Mouse (Mus musculus) forebrain, embryonic 11.5 days (tissue): ENCODE data around the gene E330009J07Rik. TPM values are rescaled to one million over a fixed set of nuclear protein-coding genes. Genes with fewer than 3 reads are reported as not detected.
A peak's percentile ranks its signal among the peaks of the same experiment; 100 is the strongest.

ENCODE experiments used
- ATAC-seq: fragments of 200-750 bp; cut with Nextera tagmentation; replicated peaks from 2 replicates; pipeline ENCODE4 v1.8.0; 2017; ENCODE audit warnings: moderate TSS enrichment; ENCODE audit not compliant: low FRiP score
- DNase-seq: peaks from one replicate; pipeline ENCODE4 v3.0.0-alpha.2; 2017; ENCODE audit warnings: low spot score
- H3K27ac ChIP-seq: fragments of 300-500 bp; sonication (generic); 2 replicates; pipeline ENCODE4 v1.5.1; 2014; ENCODE audit warnings: low read depth, low read length
- H3K27me3 ChIP-seq: fragments of 300-500 bp; sonication (generic); 2 replicates; pipeline ENCODE4 v1.6.1; 2014; ENCODE audit warnings: mild to moderate bottlenecking, low read length, mixed read lengths; ENCODE audit not compliant: control insufficient read depth, insufficient read depth
- H3K36me3 ChIP-seq: fragments of 300-500 bp; sonication (generic); 2 replicates; pipeline ENCODE4 v1.6.1; 2014; ENCODE audit warnings: mild to moderate bottlenecking, low read length, moderate library complexity, mixed read lengths; ENCODE audit not compliant: control insufficient read depth, insufficient read depth
- H3K4me1 ChIP-seq: fragments of 300-500 bp; sonication (generic); replicated peaks from 2 replicates; pipeline ENCODE4 v1.6.1; 2014; ENCODE audit warnings: low read length, mixed read lengths; ENCODE audit not compliant: control insufficient read depth, insufficient read depth
- H3K4me2 ChIP-seq: fragments of 300-500 bp; sonication (generic); 2 replicates; pipeline ENCODE4 v1.6.1; 2014; ENCODE audit warnings: low read depth, mild to moderate bottlenecking, low read length, moderate library complexity, mixed read lengths; ENCODE audit not compliant: severe bottlenecking
- H3K4me3 ChIP-seq: fragments of 300-500 bp; sonication (generic); 2 replicates; pipeline ENCODE4 v1.5.1; 2014; ENCODE audit warnings: low read depth, low read length
- H3K9ac ChIP-seq: fragments of 300-500 bp; sonication (generic); 2 replicates; pipeline ENCODE4 v1.6.1; 2014; ENCODE audit warnings: low read length
- H3K9me3 ChIP-seq: fragments of 300-500 bp; sonication (generic); 2 replicates; pipeline ENCODE4 v1.6.1; 2016; ENCODE audit warnings: low read length, mixed read lengths; ENCODE audit not compliant: control insufficient read depth
- WGBS: fragments of 180-500 bp; shearing (Covaris S2); extraction: QIAGEN DNeasy Blood & Tissue Kit; methylation state at CpG from one replicate; pipeline ENCODE4 v1.1.7; 2014; 5-methylcytosine and 5-hydroxymethylcytosine counted together
- polyA plus RNA-seq: library from polyadenylated mRNA; unstranded; fragments of >200 nt; fragmentation: Nextera tagmentation; extraction: Ambion mirVana; gene quantifications from 2 replicates; pipeline ENCODE4 v1.2.1, GENCODE M21; 2014

E330009J07Rik gene
- polyA plus RNA-seq, 1 experiment from 2014 or later = 19.9 TPM

DNA sequence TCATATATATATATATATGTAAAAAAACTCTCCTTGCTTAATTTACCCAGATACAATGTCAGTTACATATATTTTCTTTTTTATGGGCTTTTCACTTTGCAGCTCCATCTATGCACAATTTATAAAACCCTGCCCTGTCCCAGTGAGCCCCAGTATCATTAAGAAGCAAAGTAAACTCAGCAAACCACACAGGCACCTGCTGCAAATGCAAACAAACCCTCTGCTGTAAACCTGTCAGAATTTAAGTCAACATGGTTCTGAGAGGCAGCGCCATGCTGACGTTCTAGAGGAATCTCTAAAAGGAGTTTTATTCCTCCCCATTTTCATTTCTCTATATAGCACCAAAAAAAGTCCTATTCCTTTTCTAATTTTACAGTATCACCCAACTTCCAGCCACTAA is 33.9 kb downstream of the E330009J07Rik start:
- WGBS = 93% methylated on average over 2 of the region's 2 CpGs
- Histone ChIP-seq H3K4me1 (no peaks in the 10 kb centered on the region), H3K9me3 (no peaks in the 10 kb centered on the region), H3K4me2 (no peak overlapping the region), H3K9ac (no peak overlapping the region), H3K27me3 (no peaks in the 10 kb centered on the region), H3K27ac (no peak overlapping the region), H3K36me3 (no peaks in the 10 kb centered on the region; the same call in 1 of the 2 replicates), H3K4me3 (no peak overlapping the region)
- ATAC-seq = no peak
- DNase-seq = no peak

DNA sequence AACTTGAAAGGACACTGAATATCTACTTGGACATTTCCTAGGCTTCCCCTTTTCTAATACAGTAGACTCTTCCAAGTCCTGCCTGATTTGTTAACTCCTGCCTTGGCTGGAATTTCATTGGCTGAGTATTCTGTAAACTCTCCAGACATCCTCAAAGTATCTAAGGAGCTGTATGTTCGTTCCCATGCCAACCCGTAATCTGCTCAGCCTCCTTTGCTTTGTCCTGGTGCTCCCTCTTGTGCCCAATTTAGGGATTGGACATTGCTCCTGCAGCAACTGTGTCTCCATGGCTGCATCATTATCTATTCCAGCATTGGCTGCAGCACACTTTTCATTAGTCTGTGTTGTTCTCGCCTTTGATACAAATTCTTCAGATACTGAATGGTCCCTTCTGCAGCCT is 42.7 kb downstream of the E330009J07Rik start:
- Histone ChIP-seq H3K27me3 (no peaks in the 10 kb centered on the region), H3K4me1 (no peaks in the 10 kb centered on the region), H3K9me3 (no peaks in the 10 kb centered on the region), H3K4me2 (no peak overlapping the region), H3K4me3 (no peak overlapping the region), H3K36me3 (no peaks in the 10 kb centered on the region), H3K27ac (no peak overlapping the region), H3K9ac (no peak overlapping the region)
- peak; percentile 94 for ATAC-seq
- DNase-seq = peak; percentile 81
- WGBS = 22% methylated on average over 3 of the region's 3 CpGs

DNA sequence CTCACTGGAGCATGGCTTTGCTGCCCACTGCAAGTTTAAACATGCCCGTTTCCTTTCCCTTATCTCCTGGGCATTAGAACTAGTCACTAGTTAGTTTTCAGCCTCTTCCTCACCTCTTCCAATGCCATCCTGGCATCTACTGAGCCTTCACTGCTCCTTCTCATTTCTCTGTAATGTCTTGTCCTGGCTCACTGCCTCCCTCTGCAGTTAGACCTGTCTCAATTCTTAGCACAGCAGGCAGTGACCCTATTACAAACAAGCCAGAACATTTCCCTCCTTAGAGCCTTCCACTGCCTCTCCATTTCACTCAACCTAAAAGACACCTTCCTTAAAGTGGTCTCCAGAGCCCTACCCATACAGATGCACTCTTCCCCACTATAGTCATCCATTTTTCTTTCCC is 45.0 kb downstream of the E330009J07Rik start:
- ATAC-seq (no peak), DNase-seq (no peak)
- no peaks in the 10 kb centered on the region for H3K9me3 ChIP-seq
- H3K36me3 ChIP-seq = no peaks in the 10 kb centered on the region; the same call in 1 of the 2 replicates
- H3K9ac ChIP-seq = no peak overlapping the region
- H3K4me2 ChIP-seq = no peak overlapping the region
- H3K27me3 ChIP-seq = no peaks in the 10 kb centered on the region
- H3K27ac ChIP-seq = no peak overlapping the region
- 88% methylated on average over 1 of the region's 1 CpGs for WGBS
- no peak overlapping the region for H3K4me3 ChIP-seq
- H3K4me1 ChIP-seq = no peaks in the 10 kb centered on the region

DNA sequence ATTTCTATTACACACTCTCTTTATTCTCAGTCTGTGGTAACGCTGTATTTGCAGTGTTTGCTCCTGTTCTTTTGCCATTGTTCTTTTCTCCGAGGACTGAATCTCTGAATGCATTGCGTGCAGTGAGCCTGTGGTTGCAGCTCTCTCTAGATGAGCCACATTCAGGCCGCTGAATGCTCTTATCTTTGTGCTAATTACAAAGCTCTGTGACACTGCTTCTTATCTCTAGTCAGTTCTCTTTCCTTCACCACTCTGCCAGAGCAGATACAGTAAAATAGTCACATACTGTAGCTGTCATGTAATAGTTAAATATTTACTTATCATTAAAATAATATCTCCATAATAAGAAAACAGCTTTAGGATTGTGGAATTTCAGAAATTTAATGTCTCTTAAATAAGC is 47.3 kb downstream of the E330009J07Rik start:
- H3K9me3 ChIP-seq = no peaks in the 10 kb centered on the region
- H3K9ac ChIP-seq = no peak overlapping the region
- H3K27me3 ChIP-seq = no peaks in the 10 kb centered on the region
- no peak overlapping the region for H3K4me3 ChIP-seq
- 79% methylated on average over 4 of the region's 4 CpGs for WGBS
- DNase-seq = no peak
- H3K27ac ChIP-seq = no peak overlapping the region
- no peak for ATAC-seq
- no peaks in the 10 kb centered on the region for H3K4me1 ChIP-seq
- H3K36me3 ChIP-seq = no peaks in the 10 kb centered on the region; the same call in 1 of the 2 replicates
- H3K4me2 ChIP-seq = no peak overlapping the region

DNA sequence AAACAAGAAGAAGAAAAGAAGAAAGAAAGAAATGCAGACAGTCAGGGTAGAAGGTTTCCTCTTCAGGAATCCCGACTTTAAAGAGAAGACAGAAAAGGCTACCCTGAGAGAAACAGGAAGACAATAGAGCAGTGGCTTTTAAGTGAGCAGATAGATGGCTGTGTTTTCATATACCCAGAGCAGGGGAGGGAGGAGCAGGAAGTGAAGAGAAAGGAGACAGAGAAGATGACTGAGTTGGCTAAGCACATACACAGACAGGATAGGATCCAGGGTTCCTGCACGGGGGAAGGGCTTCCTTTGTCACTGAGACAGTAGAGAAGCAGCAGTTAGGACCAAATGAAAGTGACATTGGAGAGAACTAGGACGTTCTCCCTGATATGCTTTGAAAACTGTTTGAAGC is 50.3 kb downstream of the E330009J07Rik start:
- H3K4me1 ChIP-seq = no peaks in the 10 kb centered on the region
- no peak overlapping the region for H3K9ac ChIP-seq
- no peak for DNase-seq
- no peak overlapping the region for H3K4me2 ChIP-seq
- no peak for ATAC-seq
- H3K27ac ChIP-seq = no peak overlapping the region
- H3K9me3 ChIP-seq = no peaks in the 10 kb centered on the region
- H3K36me3 ChIP-seq = no peaks in the 10 kb centered on the region; the same call in 1 of the 2 replicates
- H3K4me3 ChIP-seq = no peak overlapping the region
- 61% methylated on average over 3 of the region's 3 CpGs for WGBS
- H3K27me3 ChIP-seq = no peaks in the 10 kb centered on the region

DNA sequence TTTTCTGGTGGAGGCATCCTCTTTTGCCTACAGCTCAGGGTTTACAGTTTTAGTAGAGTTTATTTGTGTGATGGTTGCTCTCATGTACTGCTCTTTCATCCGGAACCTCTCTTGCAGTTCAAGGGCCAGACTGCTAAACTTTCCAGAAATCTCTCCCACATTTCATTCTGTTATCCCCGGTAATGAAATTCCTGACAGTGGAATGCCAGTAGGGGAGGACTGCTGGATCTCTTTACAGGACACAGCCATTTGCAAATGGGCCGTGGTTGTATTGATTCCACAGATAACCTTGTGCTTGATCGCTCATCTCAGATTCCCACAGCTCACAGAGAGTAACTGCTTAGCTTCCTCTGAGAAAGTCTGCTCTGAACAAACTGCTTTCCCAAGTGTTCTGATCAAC is 54.0 kb downstream of the E330009J07Rik start:
- Histone ChIP-seq H3K27ac (no peak overlapping the region), H3K4me2 (no peak overlapping the region), H3K4me3 (no peak overlapping the region), H3K36me3 (no peaks in the 10 kb centered on the region; the same call in 1 of the 2 replicates), H3K27me3 (no peaks in the 10 kb centered on the region), H3K9ac (no peak overlapping the region), H3K9me3 (no peaks in the 10 kb centered on the region), H3K4me1 (no peaks in the 10 kb centered on the region)
- 92% methylated on average over 4 of the region's 4 CpGs for WGBS
- DNase-seq = no peak
- ATAC-seq = no peak

DNA sequence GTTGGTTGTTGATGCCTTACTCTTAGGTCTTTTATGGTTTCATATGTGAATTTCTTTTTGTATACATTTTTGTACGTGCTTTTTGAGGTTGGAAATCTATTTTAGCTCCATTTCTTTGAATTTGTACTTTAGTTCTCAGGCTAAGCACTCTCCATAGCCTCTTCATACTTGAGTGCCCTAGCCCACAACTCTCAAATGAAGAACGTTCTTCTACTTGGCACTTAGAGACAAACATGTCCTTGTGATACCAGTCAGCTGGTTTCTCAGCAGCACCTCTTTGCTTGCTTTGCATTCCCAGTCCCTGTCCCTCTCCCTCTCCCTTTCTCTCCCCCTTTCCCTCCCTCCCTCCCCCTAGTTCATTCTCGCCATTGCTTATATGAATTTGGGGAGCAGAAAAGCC is 55.8 kb downstream of the E330009J07Rik start:
- H3K9me3 ChIP-seq = no peaks in the 10 kb centered on the region
- no peaks in the 10 kb centered on the region; the same call in 1 of the 2 replicates for H3K36me3 ChIP-seq
- no peak overlapping the region for H3K27ac ChIP-seq
- no peaks in the 10 kb centered on the region for H3K27me3 ChIP-seq
- H3K9ac ChIP-seq = no peak overlapping the region
- H3K4me1 ChIP-seq = no peaks in the 10 kb centered on the region
- WGBS = 86% methylated on average over 3 of the region's 3 CpGs
- no peak for ATAC-seq
- H3K4me3 ChIP-seq = no peak overlapping the region
- no peak overlapping the region for H3K4me2 ChIP-seq
- DNase-seq = no peak

DNA sequence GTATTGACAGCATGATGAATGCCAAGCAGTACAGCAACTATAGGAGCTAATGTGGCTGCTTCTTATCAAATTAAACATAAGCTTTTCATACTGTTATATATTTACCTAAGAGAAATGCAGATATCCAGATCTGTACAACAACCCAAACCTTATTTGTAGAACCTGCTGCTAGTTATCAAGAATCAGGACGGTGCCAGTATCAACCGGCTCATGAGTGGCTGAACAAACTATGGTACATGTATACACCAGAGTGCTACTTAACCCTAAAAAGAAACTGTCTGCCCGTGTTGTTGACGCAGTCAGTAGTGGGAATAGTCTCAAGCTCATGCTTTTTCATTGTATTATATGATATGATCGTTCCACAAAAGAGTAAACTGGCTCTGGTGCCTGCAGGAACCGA is 64.9 kb downstream of the E330009J07Rik start:
- no peak for DNase-seq
- Histone ChIP-seq H3K36me3 (no peaks in the 10 kb centered on the region), H3K4me2 (no peak overlapping the region), H3K9ac (no peak overlapping the region), H3K9me3 (no peaks in the 10 kb centered on the region), H3K4me3 (no peak overlapping the region), H3K4me1 (no peaks in the 10 kb centered on the region), H3K27ac (no peak overlapping the region), H3K27me3 (no peaks in the 10 kb centered on the region)
- 93% methylated on average over 6 of the region's 6 CpGs for WGBS
- ATAC-seq = no peak

DNA sequence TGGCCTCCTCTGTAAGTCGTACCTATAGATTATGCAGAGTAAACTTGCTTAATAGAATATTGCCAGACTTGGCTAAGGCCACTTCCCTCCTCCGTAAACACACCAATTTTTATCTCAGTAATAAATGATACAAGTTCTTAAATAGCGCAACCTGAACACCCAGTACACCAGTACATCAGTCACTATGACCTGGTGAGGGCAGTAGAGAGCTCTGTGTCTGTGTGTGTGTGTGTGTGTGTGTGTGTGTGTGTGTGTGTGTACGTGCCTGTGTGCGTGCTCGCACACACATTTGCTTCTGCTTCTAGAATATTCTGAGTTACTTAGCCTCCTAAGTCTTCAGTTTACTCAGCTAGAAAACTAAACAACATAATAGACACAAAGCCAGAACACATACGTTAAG is 82.6 kb downstream of the E330009J07Rik start:
- Histone ChIP-seq H3K27me3 (no peaks in the 10 kb centered on the region), H3K4me3 (no peak overlapping the region), H3K9ac (no peak overlapping the region), H3K27ac (no peak overlapping the region), H3K36me3 (peaks cover 2% of the 10 kb centered on the region; the same call in 1 of the 2 replicates), H3K9me3 (no peaks in the 10 kb centered on the region), H3K4me1 (no peaks in the 10 kb centered on the region), H3K4me2 (no peak overlapping the region)
- no peak for DNase-seq
- 93% methylated on average over 7 of the region's 7 CpGs for WGBS
- ATAC-seq = no peak
